Comparison of ENCODE assay signal across 27 mouse cellular contexts in the genomic region with DNA sequence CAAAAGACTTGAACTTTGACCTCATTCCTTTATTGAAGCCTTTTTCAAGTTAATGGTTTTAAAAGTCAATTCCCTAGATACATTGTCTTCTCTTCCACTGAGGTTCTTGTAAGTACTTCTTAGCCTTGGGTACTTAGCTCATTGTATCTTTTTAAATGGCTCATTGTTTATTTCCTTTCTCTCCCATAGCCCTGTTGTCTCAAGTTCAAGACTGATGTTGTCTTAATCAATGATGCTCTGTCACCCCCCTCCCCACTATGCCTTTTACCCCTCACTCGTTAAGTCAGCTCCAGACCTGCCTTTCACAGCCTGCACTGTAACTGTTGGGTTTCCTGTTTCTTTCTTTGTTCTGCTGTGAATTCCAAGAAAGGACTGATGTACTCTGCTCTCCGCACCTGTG.
"Had no signal": no experiment of that assay in that cellular context is flagged by ENCODE, and none has a peak within 500 bp of the region (broad histone marks: within the 10 kb centered on the region; RNA-seq: fewer than 3 reads in every experiment).

No protein-coding gene starts in this region.

- H3K4me1 ChIP-seq: hindbrain, embryonic 10.5 days; hindbrain, embryonic 12.5 days; intestine, embryonic 15.5 days; liver, embryonic 13.5 days had no signal

- DNase-seq: gastrocnemius, adult 2 months; gastrocnemius, postnatal 10 days; gastrocnemius, postnatal 25 days; heart, adult 18-20 months; heart, postnatal 10 days; heart, postnatal 4 days; kidney, adult 18-20 months; kidney, adult 8-10 months; kidney, postnatal 10 days; kidney, postnatal 25 days; kidney, postnatal 4 days; liver; liver, embryonic 13.5 days had no signal

- H3K36me3 ChIP-seq: heart, embryonic 10.5 days; heart, embryonic 12.5 days; hindbrain, embryonic 10.5 days; hindbrain, embryonic 12.5 days; intestine, embryonic 15.5 days; limb, embryonic 12.5 days; liver, embryonic 13.5 days; liver, embryonic 15.5 days had no signal

- H3K9ac ChIP-seq: heart, embryonic 12.5 days; hindbrain, embryonic 12.5 days; hindbrain, embryonic 14.5 days; intestine, embryonic 15.5 days; limb, embryonic 12.5 days; liver, embryonic 13.5 days; liver, embryonic 15.5 days had no signal

- ATAC-seq: hindbrain, embryonic 16.5 days; inflammation-experienced regulatory T-cells, adult 6 months; intestine, embryonic 15.5 days; intestine, postnatal 0 days had no signal

- H3K4me3 ChIP-seq: gastrocnemius, adult 2 months; heart, embryonic 10.5 days; heart, embryonic 12.5 days; hindbrain, embryonic 10.5 days; hindbrain, embryonic 12.5 days; intestine, embryonic 15.5 days; layer of hippocampus, adult 2 months; left cerebral cortex, adult 2 months; limb, embryonic 12.5 days; liver, embryonic 13.5 days; liver, embryonic 15.5 days had no signal

- H3K9me3 ChIP-seq: heart, embryonic 10.5 days; heart, embryonic 12.5 days; hindbrain, embryonic 10.5 days; hindbrain, embryonic 12.5 days; intestine, embryonic 15.5 days; limb, embryonic 12.5 days; liver, embryonic 13.5 days; liver, embryonic 15.5 days had no signal

- H3K27me3 ChIP-seq: heart, embryonic 12.5 days; hindbrain, embryonic 12.5 days; intestine, embryonic 15.5 days; limb, embryonic 12.5 days; liver, embryonic 13.5 days; liver, embryonic 15.5 days had no signal

- H3K27ac ChIP-seq: gastrocnemius, adult 2 months; heart, embryonic 10.5 days; hindbrain, embryonic 10.5 days; hindbrain, embryonic 12.5 days; hindbrain, embryonic 14.5 days; intestine, embryonic 15.5 days; layer of hippocampus, adult 2 months; left cerebral cortex, adult 2 months; limb, embryonic 12.5 days; liver, embryonic 13.5 days; liver, embryonic 15.5 days had no signal

- H3K4me2 ChIP-seq: heart, embryonic 12.5 days; hindbrain, embryonic 12.5 days; hindbrain, embryonic 14.5 days; intestine, embryonic 15.5 days; limb, embryonic 12.5 days; liver, embryonic 11.5 days; liver, embryonic 13.5 days; liver, embryonic 15.5 days had no signal
